23 mouse cellular contexts compared by ENCODE assay signal in the genomic region with DNA sequence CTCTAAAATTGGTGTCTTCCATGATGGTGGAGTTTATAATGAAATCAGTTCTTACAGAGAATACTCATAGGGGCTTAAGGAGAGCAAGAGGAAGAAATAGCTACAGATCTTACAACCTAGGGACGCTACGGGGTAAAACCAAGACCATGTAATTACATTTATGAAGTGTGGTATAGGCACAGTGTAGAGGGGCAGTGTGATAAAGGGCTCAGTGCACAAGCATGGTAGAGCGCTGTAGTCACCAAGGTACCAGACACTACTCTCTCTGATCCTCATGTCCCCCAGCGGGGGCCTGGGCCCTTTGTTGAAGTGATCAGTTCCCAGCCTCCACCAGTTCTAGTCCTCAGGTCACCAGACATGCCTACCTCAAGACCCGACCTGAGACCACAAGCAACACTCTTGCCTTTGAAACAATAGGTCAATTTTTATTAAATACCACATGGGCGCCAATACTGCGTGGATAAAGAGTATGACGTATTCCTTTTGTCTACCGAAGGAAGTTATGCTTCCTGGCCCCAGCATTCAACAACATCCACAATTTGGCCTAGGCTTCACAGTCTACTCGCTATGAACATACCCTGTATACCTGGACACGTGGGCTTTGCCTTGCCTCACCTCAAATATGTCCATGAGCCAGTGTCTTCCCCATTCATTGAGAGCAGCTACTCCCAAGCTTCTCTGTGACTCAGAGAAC.
DNase-seq lines count a peak whose midpoint lies in the region; ATAC-seq and TF ChIP-seq lines count a peak whose summit lies in the region.
"Had no signal": no experiment of that assay in that cellular context is flagged by ENCODE, and none has a peak within 500 bp of the region (broad histone marks: within the 10 kb centered on the region; RNA-seq: fewer than 3 reads in every experiment).

No protein-coding gene starts in this region.

- no peak overlapping the region for H3K4me3 ChIP-seq in cerebellum, adult 2 months (replicated peaks; ENCODE audit: insufficient read depth, low read depth, low read length)
- no peak overlapping the region for H3K4me3 ChIP-seq in heart, adult 2 months
- H3K4me3 ChIP-seq in layer of hippocampus, adult 2 months, result no peak overlapping the region
- H3K4me3 ChIP-seq in hindbrain, embryonic 14.5 days (replicated peaks; ENCODE audit: low read length), result no peak overlapping the region
- H3K4me3 ChIP-seq: erythroblast, embryonic 14.5 days; forebrain, embryonic 12.5 days; hindbrain, embryonic 15.5 days; limb, embryonic 12.5 days; liver, embryonic 15.5 days; lung, embryonic 15.5 days; stomach, embryonic 15.5 days had no signal

- no peak overlapping the region for H3K4me2 ChIP-seq in hindbrain, embryonic 14.5 days (replicated peaks)
- H3K4me2 ChIP-seq: forebrain, embryonic 12.5 days; hindbrain, embryonic 15.5 days; limb, embryonic 12.5 days; liver, embryonic 15.5 days; lung, embryonic 15.5 days; midbrain, embryonic 11.5 days; stomach, embryonic 15.5 days had no signal

- peaks cover 49% of the 10 kb centered on the region for H3K4me1 ChIP-seq in cerebellum, adult 2 months (ENCODE audit: control insufficient read depth, insufficient read depth, low read length)
- peaks cover 48% of the 10 kb centered on the region for H3K4me1 ChIP-seq in heart, adult 2 months (ENCODE audit: control insufficient read depth, insufficient read depth, low read length)
- no peaks in the 10 kb centered on the region for H3K4me1 ChIP-seq in hindbrain, embryonic 14.5 days (replicated peaks; ENCODE audit: control insufficient read depth, insufficient read depth, low read length)
- H3K4me1 ChIP-seq: liver, embryonic 15.5 days had no signal

- no peak for DNase-seq in cerebellum, adult 2 months
- peak in 1 of 2 experiments; percentile 49 for DNase-seq in heart, adult 2 months
- DNase-seq in heart, postnatal 25 days (ENCODE audit: low spot score), result no peak
- DNase-seq in layer of hippocampus, adult 2 months (ENCODE audit: low spot score in 2 of 2), result no peak
- DNase-seq in layer of hippocampus, postnatal 25 days (ENCODE audit: extremely low spot score in 1 of 2, low spot score in 1 of 2), result no peak
- DNase-seq in hindbrain, embryonic 14.5 days (ENCODE audit: low spot score), result no peak
- DNase-seq: adrenal gland, adult 2 months; cerebellum, adult 11 months; cerebellum, adult 9-11 months; gastrocnemius, postnatal 25 days; kidney, postnatal 4 days; right cerebral cortex, postnatal 25 days had no signal

- H3K9ac ChIP-seq in heart, adult 2 months (ENCODE audit: low read depth, low read length), result no peak overlapping the region
- H3K9ac ChIP-seq in hindbrain, embryonic 14.5 days, result no peak overlapping the region
- H3K9ac ChIP-seq: forebrain, embryonic 12.5 days; hindbrain, embryonic 15.5 days; limb, embryonic 12.5 days; liver, embryonic 15.5 days; lung, embryonic 15.5 days; stomach, embryonic 15.5 days had no signal

- WGBS in cerebellum, adult 2 months, result 88% methylated on average over 11 of the region's 11 CpGs
- WGBS in heart, adult 2 months, result 66% methylated on average over 11 of the region's 11 CpGs
- 92% methylated on average over 11 of the region's 11 CpGs for WGBS in hindbrain, embryonic 14.5 days

- H3K36me3 ChIP-seq in heart, adult 2 months (ENCODE audit: control insufficient read depth, insufficient read depth, low read length), result peaks cover 58% of the 10 kb centered on the region
- H3K36me3 ChIP-seq in hindbrain, embryonic 14.5 days (replicated peaks; ENCODE audit: control insufficient read depth, insufficient read depth), result no peaks in the 10 kb centered on the region
- H3K36me3 ChIP-seq: forebrain, embryonic 12.5 days; hindbrain, embryonic 15.5 days; limb, embryonic 12.5 days; liver, embryonic 15.5 days; lung, embryonic 15.5 days; stomach, embryonic 15.5 days had no signal

- H3K9me3 ChIP-seq in hindbrain, embryonic 14.5 days (ENCODE audit: control insufficient read depth, low read length), result no peaks in the 10 kb centered on the region
- H3K9me3 ChIP-seq: forebrain, embryonic 12.5 days; hindbrain, embryonic 15.5 days; limb, embryonic 12.5 days; liver, embryonic 15.5 days; lung, embryonic 15.5 days; stomach, embryonic 15.5 days had no signal

- 0 out of 2 replicates have a peak, but pooled peaks have one; percentile 28 for TF ChIP-seq EP300 in heart, adult 2 months (IDR thresholded peaks at IDR 0.05; ENCODE audit: insufficient read depth, low read depth, low read length)

- H3K79me2 ChIP-seq in heart, adult 2 months (replicated peaks; ENCODE audit: control insufficient read depth, insufficient read depth, low read length), result no peaks in the 10 kb centered on the region; the same call in 1 of the 2 replicates

- intact Hi-C loops in heart, adult 2 months (cut with DNase I), result no loop called here
- intact Hi-C loops in heart, postnatal 25 days (cut with DNase I), result no loop called here

- no peak for TF ChIP-seq CTCF in cerebellum, adult 2 months (IDR thresholded peaks at IDR 0.05; ENCODE audit: borderline replicate concordance, insufficient read depth, low read depth, low read length)
- no peak for TF ChIP-seq CTCF in heart, adult 2 months (IDR thresholded peaks at IDR 0.05)
- TF ChIP-seq CTCF in layer of hippocampus, adult 2 months (conservative IDR thresholded peaks at IDR 0.05), result no peak

- ATAC-seq in cerebellum, adult (ENCODE audit: insufficient number of reproducible peaks, low FRiP score, low TSS enrichment), result no peak
- no peak for ATAC-seq in hindbrain, embryonic 14.5 days (ENCODE audit: low FRiP score)
- ATAC-seq: midbrain, embryonic 16.5 days had no signal

- no peak for TF ChIP-seq POLR2A in cerebellum, adult 2 months (IDR thresholded peaks at IDR 0.05; ENCODE audit: borderline replicate concordance, insufficient read depth, low read length)
- TF ChIP-seq POLR2A in heart, adult 2 months (IDR thresholded peaks at IDR 0.05; ENCODE audit: insufficient read depth, low read depth, low read length), result no peak

- peak overlapping the region; percentile 34; the same call in 1 of the 2 replicates for H3K27ac ChIP-seq in cerebellum, adult 2 months (ENCODE audit: insufficient read depth, low read length)
- H3K27ac ChIP-seq in heart, adult 2 months, result peak overlapping the region; percentile 78
- H3K27ac ChIP-seq in layer of hippocampus, adult 2 months, result peak overlapping the region; percentile 83
- H3K27ac ChIP-seq in hindbrain, embryonic 14.5 days, result no peak overlapping the region
- H3K27ac ChIP-seq: forebrain, embryonic 12.5 days; hindbrain, embryonic 15.5 days; limb, embryonic 12.5 days; liver, embryonic 15.5 days; stomach, embryonic 15.5 days had no signal

- H3K27me3 ChIP-seq in cerebellum, adult 2 months (ENCODE audit: control insufficient read depth, insufficient read depth, low read length), result no peaks in the 10 kb centered on the region
- H3K27me3 ChIP-seq in heart, adult 2 months (ENCODE audit: control insufficient read depth, insufficient read depth, low read length), result no peaks in the 10 kb centered on the region
- no peaks in the 10 kb centered on the region for H3K27me3 ChIP-seq in hindbrain, embryonic 14.5 days (ENCODE audit: control insufficient read depth, insufficient read depth, low read length)
- H3K27me3 ChIP-seq: CH12.LX; forebrain, embryonic 12.5 days; hindbrain, embryonic 15.5 days; limb, embryonic 12.5 days; liver, embryonic 15.5 days; lung, embryonic 15.5 days; stomach, embryonic 15.5 days had no signal
